Mouse (Mus musculus) Patski (cell line): ENCODE data around the gene Prdm8. TPM values are rescaled to one million over a fixed set of nuclear protein-coding genes. Genes with fewer than 3 reads are reported as not detected.

Experiments used
- ATAC-seq: fragments of 100-300 bp; one replicate; pipeline ENCODE4 v1.8.0; 2021
- CTCF ChIA-PET: fragments of 350-600 bp; sonication (Branson Sonifier 250); formaldehyde crosslinking; loops from one replicate; lab custom pipeline; 2022; ENCODE audit warnings: inconsistent platforms; lab: Charles Lee
- POLR2A ChIA-PET: fragments of 350-600 bp; sonication (Branson Sonifier 250); formaldehyde crosslinking; loops from one replicate; lab custom pipeline; 2022; ENCODE audit warnings: antibody characterized with exemption, inconsistent platforms; lab: Charles Lee
- DNase-seq: peaks from one replicate; pipeline ENCODE4 v3.0.0-alpha.2; 2011; ENCODE audit warnings: low read depth, low spot score
- H3K27me3 ChIP-seq: fragments of 371-371 bp; one replicate; pipeline ENCODE4 v1.5.1; 2021
- CTCF ChIP-seq: fragments of 100-300 bp; IDR thresholded peaks from one replicate; pipeline ENCODE4 v1.5.1; 2021
- in situ Hi-C: fragments of 300-500 bp; cut with MboI; formaldehyde crosslinking; loops from 3 replicates; pipeline ENCODE4 v1.11.1; 2018; ENCODE audit warnings: low pct_unique_long_range_greater_than_20kb, mixed read lengths
- polyA plus RNA-seq: library from polyadenylated mRNA; unstranded; gene quantifications from one replicate; pipeline ENCODE4 v1.2.3, GENCODE M21; 2021

Prdm8 gene
- polyA plus RNA-seq, result 0.04 TPM

DNA sequence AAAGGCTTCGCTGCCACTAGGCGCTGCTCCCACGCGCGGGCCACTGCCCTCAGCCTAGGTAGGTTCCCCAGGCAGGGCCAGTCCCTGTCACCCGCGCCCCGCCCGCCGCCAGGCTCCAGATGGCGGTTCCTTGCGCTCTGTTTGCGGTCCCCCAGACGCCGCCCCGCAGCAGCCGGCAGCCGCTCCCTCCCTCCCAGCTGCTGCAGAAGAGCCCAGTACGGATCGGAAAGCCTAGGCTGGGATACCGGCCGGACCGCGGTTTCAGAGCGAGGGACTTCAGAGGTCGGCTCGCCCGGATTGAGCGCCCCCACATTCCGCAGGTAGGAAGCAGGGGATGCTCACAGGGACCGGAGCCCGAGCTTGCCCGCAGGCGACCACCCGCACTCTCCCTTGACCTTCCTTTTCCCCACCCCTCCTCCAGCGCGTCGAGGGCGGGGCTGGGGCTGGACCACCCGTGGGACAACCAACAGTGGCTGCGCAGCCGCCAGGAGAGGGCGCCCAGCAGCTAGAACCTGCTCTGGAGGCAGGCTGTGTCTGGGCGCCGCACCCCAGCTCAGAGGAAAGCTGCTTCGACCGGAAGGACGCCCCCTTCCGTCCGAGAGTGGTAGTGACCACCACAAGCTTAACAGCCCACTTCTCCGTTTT is at the start of gene Prdm8:
Gene Prdm8, plus strand, starts transcription at position 19 of the 645 bp plus-strand sequence.
- DNase-seq (no peak), ATAC-seq (peak; percentile 97)
- in situ Hi-C loops, result no loop called here
- POLR2A ChIA-PET, result no interaction called here
- CTCF ChIA-PET, result interaction anchor here (0.8 to 2.5 kb wide), 7 partner anchors 11 to 1041 kb away, joined by 3 to 9 read pairs (median 4); no protein-coding TSS in a partner anchor
- H3K27me3 ChIP-seq, result peaks cover 4% of the 10 kb centered on the region
- peak; percentile 99 for TF ChIP-seq CTCF

DNA sequence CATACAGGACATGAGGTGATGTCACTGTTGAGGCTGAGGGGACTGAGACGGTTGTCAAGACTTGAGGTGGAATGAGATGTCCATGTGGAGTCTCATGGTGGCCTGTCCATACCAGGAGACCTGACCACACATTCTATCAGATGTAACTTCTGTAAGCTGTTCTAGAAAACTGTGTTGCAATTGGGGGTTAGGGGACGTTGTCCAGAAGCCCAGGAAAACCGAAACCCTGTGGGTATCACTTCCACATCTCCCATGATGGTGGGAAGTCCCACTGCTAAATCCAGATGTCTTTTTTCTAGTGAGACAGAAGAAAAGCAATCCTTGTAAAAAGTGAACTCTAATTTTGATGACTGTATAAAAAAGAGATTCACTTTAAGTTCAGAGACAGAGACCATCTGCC is 39.9 kb upstream of the Prdm8 start:
- TF ChIP-seq CTCF, result no peak
- ATAC-seq (no peak), DNase-seq (no peak)
- ChIA-PET POLR2A (no interaction called here), CTCF (no interaction called here)
- in situ Hi-C loops, result no loop called here
- H3K27me3 ChIP-seq, result no peaks in the 10 kb centered on the region

DNA sequence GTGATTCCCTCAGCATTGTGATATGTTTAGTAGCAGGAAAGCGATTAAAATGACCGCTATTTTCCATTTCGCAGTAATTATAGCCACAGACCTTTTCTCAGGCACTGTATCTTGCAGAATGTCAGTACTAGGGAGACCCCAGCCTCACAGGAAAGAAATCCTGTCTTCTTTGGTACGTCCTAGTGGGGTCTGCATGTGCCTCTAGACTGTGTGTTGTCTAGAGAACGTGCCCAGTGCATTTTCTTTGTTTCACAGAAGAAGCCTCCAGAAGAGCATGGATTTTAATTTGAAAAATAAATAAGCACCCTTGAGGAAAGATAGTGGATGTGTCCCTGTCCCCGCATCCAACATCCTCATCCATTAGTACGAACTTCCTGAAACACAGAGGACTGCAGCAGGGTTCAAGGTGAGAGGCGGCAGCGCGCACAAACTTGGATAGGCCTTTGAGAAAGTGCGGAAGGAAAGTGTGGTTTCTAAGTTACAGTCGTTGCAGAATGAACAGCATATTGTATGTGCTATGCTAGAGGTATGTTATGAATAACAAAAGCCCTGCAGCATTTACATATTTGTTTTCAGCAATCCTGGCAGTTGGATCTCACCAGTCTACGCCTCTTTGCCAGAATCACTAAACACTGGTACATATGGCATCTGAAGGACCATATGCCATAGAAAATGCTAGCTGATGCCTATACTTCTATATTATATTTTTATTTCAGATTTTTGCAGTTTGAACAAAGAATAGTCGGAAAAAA is 28.3 kb upstream of the Prdm8 start:
- H3K27me3 ChIP-seq, result peaks cover 4% of the 10 kb centered on the region
- DNase-seq (no peak), ATAC-seq (no peak)
- ChIA-PET POLR2A (no interaction called here), CTCF (interaction anchor here (1.7 kb wide), 1 partner anchor 28 kb away, joined by 6 read pairs; the partner anchor contains the start of gene Prdm8)
- in situ Hi-C loops, result no loop called here
- no peak for TF ChIP-seq CTCF

DNA sequence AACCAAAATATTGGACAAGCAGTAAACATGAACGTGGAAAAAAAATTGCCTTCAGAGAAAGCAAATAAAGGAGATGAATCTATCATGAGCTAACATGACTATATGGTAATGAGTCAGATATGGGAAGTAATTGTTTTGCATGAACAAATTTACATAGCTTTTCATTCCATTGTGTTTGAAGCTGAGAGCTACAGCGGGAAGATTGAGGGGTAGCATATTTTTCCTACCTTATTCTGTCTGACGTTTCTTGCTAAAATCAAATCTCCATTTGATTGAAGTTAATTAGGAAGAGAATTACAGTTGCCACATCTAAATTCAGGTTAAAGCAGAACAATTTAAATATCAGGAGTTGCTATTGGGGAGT is 27.7 kb upstream of the Prdm8 start:
- DNase-seq (no peak), ATAC-seq (no peak)
- CTCF ChIA-PET, result interaction anchor here (1.7 kb wide), 1 partner anchor 28 kb away, joined by 6 read pairs; the partner anchor contains the start of gene Prdm8
- POLR2A ChIA-PET, result no interaction called here
- in situ Hi-C loops, result no loop called here
- peaks cover 4% of the 10 kb centered on the region for H3K27me3 ChIP-seq
- no peak for TF ChIP-seq CTCF

DNA sequence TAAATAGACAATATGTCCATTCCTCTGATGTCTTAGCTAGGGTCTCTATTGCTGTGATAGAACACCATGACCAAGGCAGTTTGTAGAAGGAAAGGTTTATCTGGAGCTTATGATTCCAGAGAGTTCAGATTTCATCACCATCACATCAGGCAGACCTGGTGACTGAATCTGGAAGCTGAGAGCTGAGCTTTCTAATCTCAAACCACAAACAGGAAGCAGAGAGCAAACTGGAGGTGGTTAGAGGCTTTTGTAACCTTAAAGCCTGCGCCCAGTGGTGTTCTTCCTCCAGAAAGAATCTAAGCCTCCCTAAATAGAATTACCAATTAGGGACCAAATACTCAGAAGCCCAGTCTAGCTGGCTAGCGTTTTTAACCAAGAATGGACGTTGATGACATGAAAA is 20.1 kb upstream of the Prdm8 start:
- ATAC-seq (no peak), DNase-seq (no peak)
- in situ Hi-C loops, result no loop called here
- no peak for TF ChIP-seq CTCF
- CTCF ChIA-PET, result no interaction called here
- H3K27me3 ChIP-seq, result peaks cover 4% of the 10 kb centered on the region
- POLR2A ChIA-PET, result no interaction called here

DNA sequence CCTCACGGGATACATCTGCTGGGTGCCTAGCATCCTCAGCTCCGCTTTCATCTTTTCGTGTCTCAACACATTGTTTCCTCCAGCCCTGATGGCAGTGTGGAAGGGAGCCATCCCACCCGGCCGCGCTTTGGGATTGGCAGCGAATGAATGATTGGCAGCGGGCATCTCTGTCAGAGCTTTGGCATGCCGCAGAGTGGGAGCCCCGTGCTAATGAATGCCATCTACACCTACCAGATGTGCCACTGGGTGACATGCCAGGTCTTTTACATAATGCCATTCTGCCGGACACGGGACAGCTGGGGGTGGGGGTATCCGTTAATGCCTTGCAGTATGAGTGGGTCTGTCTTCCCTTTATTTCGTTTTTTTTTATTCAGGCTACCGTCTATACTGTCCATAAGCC is 882 bp upstream of the Prdm8 start:
- peaks cover 4% of the 10 kb centered on the region for H3K27me3 ChIP-seq
- ATAC-seq (no peak), DNase-seq (no peak)
- ChIA-PET POLR2A (no interaction called here), CTCF (interaction anchor here (1.9 to 2.5 kb wide), 2 partner anchors 12 to 1040 kb away, joined by 6 to 9 read pairs; no protein-coding TSS in a partner anchor)
- in situ Hi-C loops, result no loop called here
- TF ChIP-seq CTCF, result no peak

DNA sequence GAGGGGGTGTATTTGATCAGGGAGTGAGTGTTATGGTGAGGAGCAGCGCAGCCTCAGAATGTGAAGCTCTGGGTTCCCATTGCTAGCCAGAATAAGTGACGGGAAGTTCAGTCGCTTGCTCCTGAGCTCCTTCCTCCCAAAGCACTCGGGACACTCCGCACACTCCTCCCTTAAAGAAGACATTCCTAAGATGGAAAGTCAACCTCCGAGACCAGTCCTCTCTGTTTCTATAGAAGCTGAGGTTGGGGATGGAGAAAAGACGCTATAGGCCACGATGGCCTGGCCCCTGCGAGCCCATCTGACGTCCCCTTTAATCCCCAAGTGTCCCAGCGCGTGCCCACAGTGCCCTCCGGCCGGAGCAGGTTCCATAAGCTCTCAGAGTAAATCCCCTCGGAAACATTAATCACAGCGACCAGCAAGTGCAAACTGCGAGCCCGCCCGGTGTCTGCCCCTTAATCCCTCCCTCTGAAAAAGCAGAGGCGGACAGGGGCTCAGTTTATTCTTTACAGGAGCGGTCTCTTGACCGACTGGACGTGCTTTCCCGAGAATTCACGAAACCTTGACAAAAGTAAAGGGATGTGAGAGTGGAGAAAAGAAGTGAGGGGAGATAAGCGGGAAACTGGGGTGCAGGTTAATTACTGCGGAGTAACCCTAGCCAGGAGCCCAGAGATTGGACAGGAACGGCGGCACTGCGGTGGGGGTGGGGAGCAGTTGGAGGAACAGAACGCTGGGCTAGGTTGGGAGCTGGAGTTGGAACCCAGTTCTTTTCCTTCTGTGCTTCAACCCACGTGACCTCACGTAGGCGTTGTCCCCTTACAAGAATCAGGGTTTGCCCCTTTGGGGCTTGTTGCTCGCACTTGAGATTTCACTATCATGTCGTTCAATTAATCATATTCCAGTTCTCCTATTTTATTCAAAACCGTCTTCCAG is 1.6 kb downstream of the Prdm8 start:
- in situ Hi-C loops, result no loop called here
- ChIA-PET POLR2A (interaction anchor here (0.6 kb wide), 1 partner anchor 8 kb away, joined by 4 read pairs; no protein-coding TSS in a partner anchor), CTCF (interaction anchor here (1.0 to 2.5 kb wide), 5 partner anchors 13 to 1043 kb away, joined by 3 to 9 read pairs (median 4); no protein-coding TSS in a partner anchor)
- DNase-seq (no peak), ATAC-seq (no peak)
- TF ChIP-seq CTCF, result no peak
- peaks cover 4% of the 10 kb centered on the region for H3K27me3 ChIP-seq

DNA sequence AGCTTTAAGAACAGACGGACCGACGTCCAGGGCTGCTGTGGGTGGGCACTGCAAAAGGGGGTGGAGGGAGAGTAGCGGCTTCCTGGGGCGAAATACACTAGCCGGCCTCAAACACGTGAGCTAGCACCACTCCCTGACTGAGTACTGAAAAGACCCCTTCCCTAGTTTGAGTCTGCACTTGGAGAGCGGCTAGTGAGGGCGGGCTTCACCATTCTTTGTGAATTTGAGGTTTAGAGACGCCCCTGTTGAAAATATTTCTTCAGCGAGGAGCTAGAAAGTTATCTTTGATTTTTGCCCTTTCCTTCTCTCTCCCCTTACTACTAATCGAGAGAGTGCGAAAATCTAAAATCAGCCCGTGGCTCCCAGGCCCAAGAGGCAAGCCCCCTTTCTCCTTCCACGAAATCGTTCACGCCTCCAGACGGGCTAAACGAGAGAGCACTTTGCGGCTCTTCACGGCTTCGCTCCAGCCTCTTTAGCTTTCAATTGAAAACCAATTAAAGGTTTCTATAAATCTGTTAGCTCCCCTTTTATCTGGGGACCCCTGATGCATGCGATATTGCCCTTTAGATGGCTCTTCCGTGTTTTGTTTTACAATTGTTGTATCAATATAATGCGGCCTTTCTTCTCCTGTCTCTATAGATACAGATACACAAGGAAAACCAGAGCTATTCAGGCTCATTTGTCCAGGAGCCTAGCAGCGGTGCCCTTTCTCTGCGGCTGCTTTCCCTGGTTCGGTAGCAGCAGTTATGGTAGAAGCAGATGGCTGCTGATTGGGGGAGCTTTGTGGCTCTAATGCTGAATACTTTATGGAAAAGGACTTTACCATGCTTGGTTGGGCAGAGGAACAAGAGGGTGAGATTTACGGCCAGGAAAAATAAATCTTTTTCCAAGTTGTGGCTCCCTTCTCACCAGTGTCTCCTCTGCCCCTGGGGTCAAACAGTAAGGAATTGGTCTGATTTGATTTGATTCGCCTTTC is 2.7 kb downstream of the Prdm8 start:
- no peak for DNase-seq
- peaks cover 4% of the 10 kb centered on the region for H3K27me3 ChIP-seq
- POLR2A ChIA-PET, result interaction anchor here (0.6 kb wide), 1 partner anchor 7 kb away, joined by 4 read pairs; no protein-coding TSS in a partner anchor

DNA sequence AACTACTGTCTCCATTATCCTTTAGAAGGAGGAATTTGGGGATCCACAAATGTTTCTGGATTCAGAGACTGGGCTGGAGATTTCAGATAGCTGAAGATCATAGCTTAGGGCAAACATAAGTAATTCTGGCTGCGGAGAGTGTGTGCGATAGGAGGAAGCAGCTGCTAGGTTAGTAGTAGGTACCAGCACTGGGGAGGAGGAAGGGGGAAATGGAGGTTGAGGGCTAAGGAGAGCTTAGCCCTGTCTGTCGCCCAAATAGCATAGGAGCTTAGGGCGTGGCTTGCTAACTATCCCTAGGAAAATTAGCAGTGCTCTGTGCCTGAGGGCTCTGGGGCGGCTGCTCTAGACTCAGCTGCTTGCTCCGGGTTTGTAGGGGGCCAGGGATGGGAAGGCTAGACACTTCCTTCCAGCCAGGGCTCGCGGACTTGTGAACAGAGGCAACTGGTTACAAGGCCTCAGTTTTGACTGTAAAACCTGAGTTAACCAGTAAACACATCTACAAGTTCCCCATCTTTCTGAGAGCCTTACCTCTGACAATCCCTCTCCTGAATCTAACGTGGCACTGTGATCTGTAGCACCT is 4.7 kb downstream of the Prdm8 start:
- ChIA-PET POLR2A (no interaction called here), CTCF (interaction anchor here (0.7 kb wide), 1 partner anchor 1046 kb away, joined by 3 read pairs; no protein-coding TSS in a partner anchor)
- H3K27me3 ChIP-seq, result peaks cover 4% of the 10 kb centered on the region
- in situ Hi-C loops, result no loop called here
- ATAC-seq, result no peak
- DNase-seq, result no peak
- TF ChIP-seq CTCF, result no peak

More for the DNA sequence above, 2.7 kb downstream of the Prdm8 start:
- in situ Hi-C loops, result no loop called here
- no peak for ATAC-seq
- CTCF ChIA-PET, result interaction anchor here (1.0 to 2.0 kb wide), 3 partner anchors 12 to 161 kb away, joined by 3 to 6 read pairs (median 3); no protein-coding TSS in a partner anchor
- no peak for TF ChIP-seq CTCF
